In genomic region chr7:126648486-126648885, GRCm38 (mm10) we compare ENCODE assay signal across 8 mouse cellular contexts. TPM values are rescaled to one million over a fixed set of nuclear protein-coding genes. Genes with fewer than 3 reads are reported as not detected.
DNase-seq lines count a peak whose midpoint lies in the region; ATAC-seq lines count a peak whose summit lies in the region.

No protein-coding gene starts in this region.

- no peaks in the 10 kb centered on the region for H3K9me3 ChIP-seq in kidney, embryonic 15.5 days (replicated peaks)
- no peaks in the 10 kb centered on the region for H3K9me3 ChIP-seq in midbrain, embryonic 10.5 days (replicated peaks)

- no peak overlapping the region for H3K9ac ChIP-seq in kidney, embryonic 15.5 days

- H3K4me1 ChIP-seq in kidney, embryonic 15.5 days = peaks cover 12% of the 10 kb centered on the region
- H3K4me1 ChIP-seq in midbrain, embryonic 10.5 days = peaks cover 12% of the 10 kb centered on the region

- H3K36me3 ChIP-seq in kidney, embryonic 15.5 days = no peaks in the 10 kb centered on the region
- no peaks in the 10 kb centered on the region for H3K36me3 ChIP-seq in midbrain, embryonic 10.5 days

- H3K4me3 ChIP-seq in kidney, embryonic 15.5 days (replicated peaks) = peak overlapping the region; percentile 77
- peak overlapping the region; percentile 73 for H3K4me3 ChIP-seq in midbrain, embryonic 10.5 days

- WGBS in kidney, embryonic 15.5 days = 81% methylated on average over 4 of the region's 4 CpGs
- 78% methylated on average over 4 of the region's 4 CpGs for WGBS in midbrain, embryonic 10.5 days

- peak overlapping the region; percentile 81 for H3K4me2 ChIP-seq in kidney, embryonic 15.5 days

- H3K27ac ChIP-seq in kidney, embryonic 15.5 days = no peak overlapping the region
- no peak overlapping the region for H3K27ac ChIP-seq in midbrain, embryonic 10.5 days (replicated peaks)

- no peaks in the 10 kb centered on the region for H3K27me3 ChIP-seq in kidney, embryonic 15.5 days
- H3K27me3 ChIP-seq in midbrain, embryonic 10.5 days (ENCODE audit: low read depth, poor library complexity, severe bottlenecking) = no peaks in the 10 kb centered on the region

- ATAC-seq in kidney, embryonic 15.5 days (replicated peaks; ENCODE audit: low FRiP score) = no peak
- ATAC-seq in granulocyte monocyte progenitor cell, adult 5-6 weeks (replicated peaks; ENCODE audit: poor library complexity, severe bottlenecking) = peak; percentile 36; the same call in 1 of the 2 replicates
- no peak for ATAC-seq in frontal cortex, adult (ENCODE audit: low TSS enrichment)

- DNase-seq in kidney, adult 11 months = no peak
- DNase-seq in R1 (ENCODE audit: low read depth, low spot score) = peak; percentile 76
- DNase-seq in midbrain, embryonic 10.5 days (ENCODE audit: low spot score) = no peak
- DNase-seq in urinary bladder, postnatal 36 days (ENCODE audit: low spot score in 2 of 2) = no peak
- no peak for DNase-seq in urinary bladder, postnatal 14 days (ENCODE audit: low spot score)

RNA-seq across cellular contexts. Expression of gene Sgf29, which starts 0.6 kb away (rescaled TPM):
- polyA plus RNA-seq in kidney, embryonic 15.5 days (2015; fragmentation: Nextera tagmentation; extraction: Ambion mirVana) = 48.2 and 55.0 TPM in 2 replicates
- 129 and 133 TPM in 2 replicates for total RNA-seq in granulocyte monocyte progenitor cell, adult 5-6 weeks (2014; fragmentation: Nextera tagmentation)
- total RNA-seq in granulocyte monocyte progenitor cell, adult 5-6 weeks (2017) = 53.3 and 79.1 TPM in 2 replicates
- 61.9 and 63.5 TPM in 2 replicates for polyA plus RNA-seq in midbrain, embryonic 10.5 days (2016; fragmentation: Nextera tagmentation; extraction: Ambion mirVana)

RNA-seq across cellular contexts. Expression of gene Nupr1, which starts 17.8 kb away (rescaled TPM):
- 9.7 and 13.6 TPM in 2 replicates for polyA plus RNA-seq in kidney, embryonic 15.5 days (2015; fragmentation: Nextera tagmentation; extraction: Ambion mirVana)
- total RNA-seq in granulocyte monocyte progenitor cell, adult 5-6 weeks (2014; fragmentation: Nextera tagmentation) = 0.92 and 1.3 TPM in 2 replicates
- 1.7 TPM in 1 of 2 replicates, not detected in the other for total RNA-seq in granulocyte monocyte progenitor cell, adult 5-6 weeks (2017)
- 1.6 and 3.1 TPM in 2 replicates for polyA plus RNA-seq in midbrain, embryonic 10.5 days (2016; fragmentation: Nextera tagmentation; extraction: Ambion mirVana)

RNA-seq across cellular contexts. Expression of gene Sult1a1, which starts 27.7 kb away (rescaled TPM):
- polyA plus RNA-seq in kidney, embryonic 15.5 days (2015; fragmentation: Nextera tagmentation; extraction: Ambion mirVana) = 6.2 and 8.3 TPM in 2 replicates
- 0.85 TPM in 1 of 2 replicates, not detected in the other for total RNA-seq in granulocyte monocyte progenitor cell, adult 5-6 weeks (2014; fragmentation: Nextera tagmentation)
- total RNA-seq in granulocyte monocyte progenitor cell, adult 5-6 weeks (2017) = 0.56 and 1.6 TPM in 2 replicates
- polyA plus RNA-seq in midbrain, embryonic 10.5 days (2016; fragmentation: Nextera tagmentation; extraction: Ambion mirVana) = 0.29 TPM in 1 of 2 replicates, not detected in the other

RNA-seq across cellular contexts. Expression of gene Bola2, which starts 46.7 kb away (rescaled TPM):
- polyA plus RNA-seq in kidney, embryonic 15.5 days (2015; fragmentation: Nextera tagmentation; extraction: Ambion mirVana) = 144 and 146 TPM in 2 replicates
- 151 and 195 TPM in 2 replicates for total RNA-seq in granulocyte monocyte progenitor cell, adult 5-6 weeks (2014; fragmentation: Nextera tagmentation)
- 135 and 158 TPM in 2 replicates for total RNA-seq in granulocyte monocyte progenitor cell, adult 5-6 weeks (2017)
- polyA plus RNA-seq in midbrain, embryonic 10.5 days (2016; fragmentation: Nextera tagmentation; extraction: Ambion mirVana) = 186 and 216 TPM in 2 replicates

RNA-seq across cellular contexts. Expression of gene Slx1b, which starts 47.1 kb away (rescaled TPM):
- polyA plus RNA-seq in kidney, embryonic 15.5 days (2015; fragmentation: Nextera tagmentation; extraction: Ambion mirVana) = 12.9 and 13.1 TPM in 2 replicates
- 9.3 and 13.3 TPM in 2 replicates for total RNA-seq in granulocyte monocyte progenitor cell, adult 5-6 weeks (2014; fragmentation: Nextera tagmentation)
- 5.4 and 6.3 TPM in 2 replicates for total RNA-seq in granulocyte monocyte progenitor cell, adult 5-6 weeks (2017)
- polyA plus RNA-seq in midbrain, embryonic 10.5 days (2016; fragmentation: Nextera tagmentation; extraction: Ambion mirVana) = 14.1 and 15.5 TPM in 2 replicates
